Mouse (Mus musculus): Measurements from ENCODE around the gene BC028528. TPM values are rescaled to one million over a fixed set of nuclear protein-coding genes. Genes with fewer than 3 reads are reported as not detected.
"Not testable (repeated sequence)": the region's sequence is repeated elsewhere in the genome, so short reads cannot be mapped to it uniquely, and the experiment has no call there.

The BC028528 gene
- 10 to 100 TPM; 15.7 to 20.8 TPM for total RNA-seq (2021)
- long read RNA-seq, experiment 1, partial matches to known transcripts: 0 of 10 reads
- long read RNA-seq, experiment 1, other reads (novel, unspliced or antisense): 2 of 10 reads
- long read RNA-seq, experiment 2, partial matches to known transcripts: 0 of 3 reads
- long read RNA-seq, experiment 2, other reads (novel, unspliced or antisense): 0 of 3 reads

GRCm38 (mm10) chr3:95891211-95892065 lies at the start of gene BC028528:
TSS of gene BC028528 (minus strand) at chr3:95892005.
- no peak for DNase-seq

GRCm38 (mm10) chr3:95938835-95939234 lies 47.0 kb upstream of the BC028528 start:
- DNase-seq: peak; percentile 22

GRCm38 (mm10) chr3:95938217-95938616 lies 46.4 kb upstream of the BC028528 start:
- no peak for DNase-seq

DNA sequence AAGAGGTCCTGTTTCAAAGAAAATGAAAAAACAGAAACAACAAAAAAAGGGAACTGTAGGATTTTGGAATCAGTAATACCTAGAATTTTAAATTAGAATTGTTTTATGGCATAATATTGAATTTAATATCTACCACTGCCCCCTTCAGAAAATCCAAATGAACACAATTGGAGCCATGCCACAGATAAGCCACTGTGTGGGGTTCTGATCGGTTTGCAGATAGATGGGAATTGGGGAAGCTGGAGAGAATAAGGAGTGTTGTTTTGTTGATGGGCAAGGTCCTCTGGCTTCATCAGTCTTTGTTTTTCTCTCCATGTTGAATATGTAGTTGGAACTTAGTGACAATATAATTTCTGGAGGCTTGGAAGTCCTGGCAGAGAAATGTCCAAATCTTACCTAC lies 42.6 kb upstream of the BC028528 start:
- DNase-seq: no peak

DNA sequence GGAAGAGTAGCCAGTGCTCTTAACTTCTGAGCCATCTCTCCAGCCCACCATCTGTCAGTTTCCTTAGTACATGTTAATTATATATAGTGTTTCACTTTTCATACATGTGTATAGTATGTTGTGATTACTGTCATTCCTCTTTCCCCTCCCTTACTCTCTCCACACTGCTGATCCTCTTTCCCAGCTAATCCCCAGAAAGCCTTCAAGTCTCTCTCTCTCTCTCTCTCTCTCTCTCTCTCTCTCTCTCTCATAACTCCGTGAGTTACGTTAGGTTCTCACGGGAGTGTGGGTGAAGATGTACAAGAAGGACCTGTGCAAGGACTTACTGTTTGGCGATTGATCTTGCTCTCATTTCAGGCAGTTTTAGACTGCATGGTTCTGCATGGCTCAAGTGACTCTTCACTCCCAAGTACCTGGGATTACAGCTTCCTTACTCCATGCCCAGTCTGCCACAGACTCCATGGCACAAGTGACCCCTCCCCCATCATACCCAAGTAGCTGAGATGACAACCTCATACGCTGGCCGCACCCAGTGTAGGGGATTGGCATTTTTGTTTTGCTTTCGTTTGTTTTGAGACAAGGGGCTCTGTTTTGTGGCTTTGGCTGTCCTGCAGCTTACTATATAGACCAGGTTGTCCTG lies 41.4 kb upstream of the BC028528 start:
- no peak for DNase-seq

DNA sequence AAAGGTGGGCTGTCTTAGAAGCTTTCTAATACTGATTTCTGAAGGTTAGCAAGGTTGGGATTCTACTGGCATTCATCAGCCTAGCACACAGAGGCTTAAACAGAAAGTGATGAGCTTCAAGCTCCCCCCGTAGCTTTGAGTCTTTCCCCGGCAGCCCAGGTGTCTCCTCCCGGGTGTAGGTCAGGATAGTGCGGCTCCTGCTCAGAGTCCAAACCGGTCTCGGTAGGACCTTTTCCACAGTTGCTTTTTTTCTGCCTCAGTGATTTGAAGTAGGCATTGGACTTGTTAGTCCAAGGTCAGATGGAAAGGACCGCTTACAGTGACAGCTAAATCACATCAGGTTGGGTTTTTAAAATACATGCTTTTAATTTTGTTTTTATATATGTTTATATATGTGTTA lies 40.8 kb upstream of the BC028528 start:
- no peak for DNase-seq

DNA sequence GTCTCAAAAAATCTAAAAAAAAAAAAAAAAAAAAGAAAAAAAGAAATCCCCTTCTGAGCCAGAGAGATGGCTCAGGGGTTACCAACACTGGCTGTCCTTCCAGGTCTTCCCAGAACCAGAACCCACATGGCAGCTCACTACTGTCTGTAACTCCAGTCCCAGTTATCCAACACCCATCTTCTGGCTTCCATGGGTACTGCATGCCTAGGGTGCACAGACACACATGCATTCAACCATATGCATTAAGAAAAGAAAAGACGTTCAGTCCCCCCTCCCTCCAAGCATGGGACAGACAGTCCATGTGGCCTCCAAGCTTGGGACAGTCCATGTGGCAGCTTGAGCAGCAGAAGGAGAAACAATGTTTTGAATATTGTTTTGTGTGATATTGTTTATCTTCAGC lies 40.4 kb upstream of the BC028528 start:
- DNase-seq: no peak

GRCm38 (mm10) chr3:95931471-95931870 lies 39.7 kb upstream of the BC028528 start:
- DNase-seq: no peak

- no peak for DNase-seq
These were observed 38.6 kb upstream of the BC028528 start for GRCm38 (mm10) chr3:95930471-95930789.

DNA sequence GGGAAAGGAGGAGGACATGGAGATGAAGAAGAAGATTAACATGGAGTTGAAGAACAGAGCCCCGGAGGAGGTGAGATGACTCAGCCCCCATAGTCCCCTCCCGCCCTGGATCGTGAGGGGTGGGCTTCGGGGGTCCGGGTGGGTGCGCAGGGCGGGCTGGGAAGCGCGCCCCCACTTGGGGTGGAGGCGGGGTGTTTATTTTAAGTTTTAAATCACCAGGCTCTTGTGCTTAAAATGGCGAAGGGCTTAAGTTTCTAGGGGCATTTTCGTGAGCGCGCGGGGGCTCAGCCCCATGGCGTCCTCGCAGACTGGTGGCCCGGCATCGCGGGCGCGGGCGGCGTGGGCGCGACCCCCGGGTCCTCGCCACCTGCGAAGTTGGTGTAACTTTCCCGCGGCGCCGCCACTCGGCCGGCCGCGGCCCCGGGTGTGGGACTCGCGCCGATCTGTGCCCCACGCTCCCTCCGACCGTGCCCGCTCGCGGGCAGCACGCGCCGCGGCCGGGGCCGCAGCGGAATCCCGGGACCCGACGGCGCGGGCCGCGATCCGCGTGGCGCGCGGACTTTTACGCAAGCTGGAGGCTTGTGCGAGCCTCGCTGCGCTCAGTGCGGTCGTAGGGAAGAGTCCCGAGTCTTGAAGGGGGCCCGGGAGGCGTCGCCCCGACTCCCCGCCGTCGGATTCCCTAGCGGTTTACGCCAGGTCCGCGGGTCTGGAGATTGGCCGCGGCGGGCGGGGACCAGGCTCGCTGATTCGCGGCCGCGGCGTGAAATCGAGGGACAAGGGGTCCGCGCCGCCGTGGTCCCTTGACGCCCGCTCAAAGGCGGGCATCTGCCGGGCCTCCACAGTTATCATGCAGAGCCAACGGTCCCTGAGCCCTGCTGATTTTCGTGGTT lies 38.0 kb upstream of the BC028528 start:
- DNase-seq: peak; percentile 68

DNA sequence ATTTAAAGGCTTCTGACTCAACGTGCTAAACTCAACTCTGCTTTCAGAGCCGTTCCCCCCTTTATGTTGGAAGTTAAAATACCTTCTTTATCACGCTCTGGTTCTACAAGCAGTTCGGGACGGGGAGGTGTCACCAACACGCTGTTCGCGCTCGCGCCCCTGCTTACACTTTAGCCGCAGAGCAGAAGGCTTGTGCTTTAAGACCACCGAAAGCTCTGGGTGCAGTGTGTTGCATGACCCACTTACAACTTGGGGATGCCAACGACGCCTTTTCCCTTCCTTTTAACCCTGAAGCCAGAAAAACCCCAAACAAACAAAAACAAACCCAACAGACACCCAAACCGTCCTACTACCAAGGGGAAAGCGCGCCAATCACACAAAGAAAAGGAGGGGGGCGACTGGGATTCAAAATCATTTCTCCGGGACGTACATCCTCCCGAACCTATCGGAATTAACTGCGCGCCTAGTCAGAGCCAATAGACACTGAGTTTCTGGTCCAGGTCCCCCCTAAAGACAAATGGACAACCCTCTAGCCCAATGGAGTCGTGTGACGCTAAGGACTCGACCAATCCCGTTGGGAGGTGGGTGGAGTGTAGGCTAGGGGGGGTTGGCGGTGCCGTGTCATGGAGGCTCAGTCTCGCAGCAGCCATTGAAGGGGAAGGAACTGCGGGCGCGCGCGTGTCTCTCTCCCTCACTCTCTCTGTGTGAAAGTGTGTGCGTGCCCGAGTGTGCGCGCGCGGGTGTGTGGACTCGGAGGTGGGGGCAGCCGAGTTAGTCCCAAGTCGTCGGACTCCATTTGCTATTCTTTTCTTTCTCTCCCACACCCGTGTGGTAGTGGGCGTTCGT lies 37.1 kb upstream of the BC028528 start, which contains the start of gene Anp32e:
Gene Anp32e (plus strand): TSS at position 589 of the 846 bp plus-strand sequence.
- peak; percentile 93 for DNase-seq

GRCm38 (mm10) chr3:95928261-95928657 lies 36.5 kb upstream of the BC028528 start:
- no peak for DNase-seq

DNA sequence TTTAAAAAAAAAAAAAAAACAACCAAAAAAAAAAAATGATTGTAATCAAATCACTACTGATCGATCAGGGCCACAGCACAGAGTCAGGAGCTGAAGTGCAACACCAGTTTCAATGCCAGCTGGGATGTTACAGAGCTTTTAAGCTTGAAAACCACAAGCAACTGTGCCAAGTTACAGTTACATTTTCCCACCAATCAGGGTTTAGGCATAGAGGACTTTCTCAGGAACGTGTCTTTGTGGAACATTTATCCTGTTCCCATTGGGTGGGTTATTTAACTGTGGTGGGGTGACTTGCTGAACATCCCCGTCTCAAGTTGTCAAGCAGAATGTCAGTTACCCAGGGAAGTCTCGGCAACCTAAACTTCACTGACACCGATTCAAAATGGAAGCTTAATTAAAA lies 33.3 kb upstream of the BC028528 start:
- DNase-seq: no peak

DNA sequence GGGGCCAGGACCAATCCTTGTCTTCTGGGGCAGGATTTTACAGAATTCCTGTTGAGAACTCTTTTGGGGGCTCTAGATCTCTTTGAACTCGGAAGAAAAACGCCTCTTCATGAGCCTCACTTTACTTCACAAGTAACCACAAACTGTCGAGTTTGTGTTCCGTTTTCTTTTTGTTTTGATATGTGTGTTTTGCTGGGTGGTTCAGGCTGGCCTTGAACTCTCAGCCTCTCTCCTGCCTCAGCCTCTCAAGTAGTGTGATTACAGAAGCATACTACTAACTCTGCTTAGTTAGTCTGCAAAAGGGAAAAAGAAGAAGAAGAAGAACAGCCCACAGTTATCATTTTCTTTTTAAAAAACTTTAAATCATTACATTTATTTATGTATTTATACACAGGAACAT lies 32.4 kb upstream of the BC028528 start:
- no peak for DNase-seq

- DNase-seq: not testable (repeated sequence)
These were observed 31.6 kb upstream of the BC028528 start for GRCm38 (mm10) chr3:95923429-95923828.

- not testable (repeated sequence) for DNase-seq
These were observed 28.7 kb upstream of the BC028528 start for GRCm38 (mm10) chr3:95920532-95920931.

GRCm38 (mm10) chr3:95916760-95917159 lies 25.0 kb upstream of the BC028528 start:
- no peak for DNase-seq

- DNase-seq: no peak
These were observed 22.9 kb upstream of the BC028528 start for GRCm38 (mm10) chr3:95914706-95915105.

GRCm38 (mm10) chr3:95907613-95908012 lies 15.8 kb upstream of the BC028528 start:
- DNase-seq: no peak

- peak; percentile 47 for DNase-seq
These were observed 15.1 kb upstream of the BC028528 start for GRCm38 (mm10) chr3:95906860-95907259.

DNA sequence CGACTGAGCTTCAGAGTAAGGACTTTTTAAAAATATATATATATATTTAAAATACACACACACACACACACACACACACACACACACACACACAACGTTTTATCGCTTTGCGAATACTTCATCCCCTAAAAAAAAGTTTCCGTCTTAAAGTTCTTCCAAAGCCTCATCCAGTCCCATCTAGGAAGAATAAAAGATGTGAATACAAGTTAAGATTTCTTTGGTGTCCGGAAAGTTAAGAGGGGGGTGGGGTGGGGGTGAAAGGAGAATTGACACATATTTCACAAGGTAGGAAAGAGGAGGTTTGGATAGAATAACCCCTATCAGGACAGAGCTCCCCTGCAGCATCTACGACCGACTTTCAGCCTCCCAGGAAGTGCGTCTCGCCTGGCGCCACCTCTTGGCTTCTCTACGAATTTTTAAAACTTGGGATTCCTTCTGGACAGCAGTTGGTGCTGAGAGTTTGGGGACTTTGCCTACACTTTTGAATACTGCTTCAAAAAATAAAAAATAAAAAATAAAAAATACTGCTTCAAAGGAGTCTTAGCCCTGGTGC lies 14.2 kb upstream of the BC028528 start:
- no peak for DNase-seq
